Mouse (Mus musculus): ENCODE data around the gene Shank2. TPM values are rescaled to one million over a fixed set of nuclear protein-coding genes. Genes with fewer than 3 reads are reported as not detected.

Gene Shank2
- total and polyA plus RNA-seq, 3 experiments = not detected

DNA sequence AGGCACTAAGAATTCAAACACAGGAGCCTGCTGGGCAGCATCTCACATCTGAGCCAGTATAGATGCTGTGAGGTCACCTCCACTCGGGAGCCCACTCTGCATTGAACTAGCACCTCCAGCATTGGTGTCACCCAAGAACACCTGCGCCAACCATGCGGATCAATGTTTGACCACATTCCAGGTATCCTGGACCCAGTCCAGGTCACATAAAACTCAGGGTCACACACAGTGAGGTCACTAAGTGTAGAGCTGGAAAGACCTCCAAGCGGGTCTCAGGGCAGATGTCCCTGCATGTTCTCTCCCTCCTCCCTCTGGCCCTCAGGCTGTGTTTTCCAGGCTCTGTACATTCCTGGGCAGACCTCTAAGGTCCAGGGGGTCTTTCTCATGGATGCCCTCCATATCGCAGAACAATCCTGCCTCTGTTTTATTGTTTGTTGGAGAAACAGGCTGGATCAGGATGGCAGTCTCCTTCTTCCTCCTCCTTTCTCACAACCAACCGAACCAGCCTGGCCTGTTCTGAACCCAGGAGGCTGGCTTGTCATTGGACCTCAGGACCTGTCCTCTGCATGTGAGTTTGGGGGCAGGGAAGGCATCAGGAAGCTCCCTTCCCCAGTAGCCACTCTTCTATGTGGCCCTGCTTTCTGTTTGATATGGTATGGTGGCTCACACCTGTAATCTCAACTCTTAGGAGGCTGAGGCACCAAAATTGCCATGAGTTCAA is 45.0 kb upstream of the Shank2 start:
- no peaks in the 10 kb centered on the region for H3K36me3 ChIP-seq (ENCODE audit: control insufficient read depth in 1 of 2, insufficient read depth in 2 of 2, low read length in 2 of 2)
- no peak for TF ChIP-seq POLR2AphosphoS5 (IDR thresholded peaks at IDR 0.05; ENCODE audit: borderline replicate concordance, low read depth, low read length)
- TF ChIP-seq JUND (IDR thresholded peaks at IDR 0.05; ENCODE audit: low read depth, low read length) = no peak
- TF ChIP-seq GATA1 (IDR thresholded peaks at IDR 0.05; ENCODE audit: low read depth, low read length) = no peak
- TF ChIP-seq E2F4 (IDR thresholded peaks at IDR 0.05; ENCODE audit: borderline replicate concordance, low read depth, low read length) = no peak
- no peak for TF ChIP-seq ZC3H11A (IDR thresholded peaks at IDR 0.05; ENCODE audit: low read depth, low read length)
- TF ChIP-seq UBTF (IDR thresholded peaks at IDR 0.05; ENCODE audit: borderline replicate concordance, insufficient read depth, low read depth, low read length) = no peak
- no peak for TF ChIP-seq MAX (IDR thresholded peaks at IDR 0.05; ENCODE audit: low read length)
- TF ChIP-seq USF2 (IDR thresholded peaks at IDR 0.05; ENCODE audit: borderline replicate concordance in 1 of 2, insufficient read depth in 1 of 2, low read depth in 1 of 2, low read length in 2 of 2) = no peak
- no peak overlapping the region for H3K4me3 ChIP-seq (ENCODE audit: control insufficient read depth in 1 of 2, insufficient read depth in 1 of 2, low read depth in 2 of 2, low read length in 2 of 2)
- H3K9me3 ChIP-seq (replicated peaks; ENCODE audit: insufficient read depth, low read length) = no peaks in the 10 kb centered on the region
- H3K27me3 ChIP-seq (ENCODE audit: control insufficient read depth in 1 of 2, insufficient read depth in 2 of 2, low read length in 2 of 2) = no peaks in the 10 kb centered on the region
- no peaks in the 10 kb centered on the region for H3K4me1 ChIP-seq (ENCODE audit: control insufficient read depth in 1 of 2, insufficient read depth in 2 of 2, low read length in 2 of 2)
- DNase-seq (ENCODE audit: low read depth, low spot score) = no peak
- H3K9ac ChIP-seq (ENCODE audit: control insufficient read depth, low read depth, low read length, poor library complexity, severe bottlenecking) = no peak overlapping the region
- no peaks in the 10 kb centered on the region for H3K79me2 ChIP-seq (ENCODE audit: control insufficient read depth, insufficient read depth, low read length, poor library complexity)
- H3K27ac ChIP-seq (ENCODE audit: control insufficient read depth, low read depth, low read length) = no peak overlapping the region

DNA sequence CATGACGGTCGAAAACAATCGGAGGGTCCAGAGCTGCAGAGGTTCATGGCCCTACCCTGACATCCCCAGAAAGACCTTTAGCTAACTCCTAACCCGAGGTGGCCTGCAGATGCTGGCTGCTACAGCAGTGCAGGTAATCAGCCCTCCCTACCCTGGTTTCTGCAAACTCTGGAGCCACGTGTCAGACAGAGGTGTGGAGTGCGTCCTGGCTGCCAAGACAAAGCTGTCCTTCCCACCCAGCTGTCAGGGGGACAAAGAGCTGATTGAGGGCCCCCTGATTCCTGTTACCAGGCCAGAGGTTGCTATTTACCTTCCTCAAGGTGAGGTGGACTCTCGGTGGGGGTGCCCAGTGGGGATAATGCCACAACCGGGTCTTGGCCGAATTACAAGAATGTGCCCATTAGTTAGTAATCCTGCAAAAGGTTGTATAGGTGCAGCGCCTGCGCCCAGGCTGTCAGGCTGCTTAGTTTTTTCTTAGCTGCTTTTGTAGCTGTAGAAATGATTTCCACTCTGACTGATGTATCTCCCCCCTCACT is 43.6 kb upstream of the Shank2 start:
- no peaks in the 10 kb centered on the region for H3K27me3 ChIP-seq (ENCODE audit: control insufficient read depth in 1 of 2, insufficient read depth in 2 of 2, low read length in 2 of 2)
- H3K4me1 ChIP-seq (ENCODE audit: control insufficient read depth in 1 of 2, insufficient read depth in 2 of 2, low read length in 2 of 2) = no peaks in the 10 kb centered on the region
- H3K27ac ChIP-seq (ENCODE audit: control insufficient read depth, low read depth, low read length) = no peak overlapping the region
- no peaks in the 10 kb centered on the region for H3K36me3 ChIP-seq (ENCODE audit: control insufficient read depth in 1 of 2, insufficient read depth in 2 of 2, low read length in 2 of 2)
- no peak overlapping the region for H3K9ac ChIP-seq (ENCODE audit: control insufficient read depth, low read depth, low read length, poor library complexity, severe bottlenecking)
- H3K79me2 ChIP-seq (ENCODE audit: control insufficient read depth, insufficient read depth, low read length, poor library complexity) = no peaks in the 10 kb centered on the region
- DNase-seq (ENCODE audit: low read depth, low spot score) = no peak
- no peak for TF ChIP-seq UBTF (IDR thresholded peaks at IDR 0.05; ENCODE audit: borderline replicate concordance, insufficient read depth, low read depth, low read length)
- no peak for TF ChIP-seq MAZ (IDR thresholded peaks at IDR 0.05; ENCODE audit: low read depth, low read length)
- H3K9me3 ChIP-seq (replicated peaks; ENCODE audit: insufficient read depth, low read length) = no peaks in the 10 kb centered on the region
- H3K4me3 ChIP-seq (ENCODE audit: control insufficient read depth in 1 of 2, insufficient read depth in 1 of 2, low read depth in 2 of 2, low read length in 2 of 2) = no peak overlapping the region

- no peak for DNase-seq (ENCODE audit: low read depth, low spot score)
- no peaks in the 10 kb centered on the region for H3K79me2 ChIP-seq (ENCODE audit: control insufficient read depth, insufficient read depth, low read length, poor library complexity)
- no peak overlapping the region for H3K27ac ChIP-seq (ENCODE audit: control insufficient read depth, low read depth, low read length)
- no peak overlapping the region for H3K4me3 ChIP-seq (ENCODE audit: control insufficient read depth in 1 of 2, insufficient read depth in 1 of 2, low read depth in 2 of 2, low read length in 2 of 2)
- H3K4me1 ChIP-seq (ENCODE audit: control insufficient read depth in 1 of 2, insufficient read depth in 2 of 2, low read length in 2 of 2) = no peaks in the 10 kb centered on the region
- no peaks in the 10 kb centered on the region for H3K27me3 ChIP-seq (ENCODE audit: control insufficient read depth in 1 of 2, insufficient read depth in 2 of 2, low read length in 2 of 2)
- H3K36me3 ChIP-seq (ENCODE audit: control insufficient read depth in 1 of 2, insufficient read depth in 2 of 2, low read length in 2 of 2) = no peaks in the 10 kb centered on the region
- no peak overlapping the region for H3K9ac ChIP-seq (ENCODE audit: control insufficient read depth, low read depth, low read length, poor library complexity, severe bottlenecking)
- no peaks in the 10 kb centered on the region for H3K9me3 ChIP-seq (replicated peaks; ENCODE audit: insufficient read depth, low read length)
- TF ChIP-seq UBTF (IDR thresholded peaks at IDR 0.05; ENCODE audit: borderline replicate concordance, insufficient read depth, low read depth, low read length) (no peak), SMC3 (IDR thresholded peaks at IDR 0.05; ENCODE audit: low read depth, low read length) (no peak), MYB (IDR thresholded peaks at IDR 0.05; ENCODE audit: low read depth, low read length) (no peak), JUND (IDR thresholded peaks at IDR 0.05; ENCODE audit: low read depth, low read length) (no peak), MXI1 (IDR thresholded peaks at IDR 0.05; ENCODE audit: low read depth, low read length) (no peak), RCOR1 (IDR thresholded peaks at IDR 0.05; ENCODE audit: low read depth, low read length) (no peak), MAFK (IDR thresholded peaks at IDR 0.05; ENCODE audit: borderline replicate concordance, low read depth, low read length) (no peak), BHLHE40 (IDR thresholded peaks at IDR 0.05; ENCODE audit: borderline replicate concordance, low read depth, low read length) (no peak), RAD21 (IDR thresholded peaks at IDR 0.05; ENCODE audit: low read depth, low read length) (no peak), ELF1 (IDR thresholded peaks at IDR 0.05; ENCODE audit: low read depth, low read length) (no peak), TBP (IDR thresholded peaks at IDR 0.05; ENCODE audit: low read depth, low read length) (no peak), CHD1 (IDR thresholded peaks at IDR 0.05; ENCODE audit: low read depth, low read length) (no peak), POLR2AphosphoS2 (IDR thresholded peaks at IDR 0.05; ENCODE audit: low read length) (no peak), ZC3H11A (IDR thresholded peaks at IDR 0.05; ENCODE audit: low read depth, low read length) (no peak)
Observed at GRCm38 (mm10) chr7:143963813-143964212, 37.9 kb upstream of the Shank2 start.
